Mouse (Mus musculus) granulocyte monocyte progenitor cell, adult 5-6 weeks (primary cell): ENCODE measurements around the gene Dnmbp. TPM values are rescaled to one million over a fixed set of nuclear protein-coding genes. Genes with fewer than 3 reads are reported as not detected.

Source experiments
- ATAC-seq: replicated peaks from 2 replicates; pipeline ENCODE4 v1.8.0; 2016; ENCODE audit warnings: mild to moderate bottlenecking, moderate TSS enrichment, inconsistent platforms; ENCODE audit not compliant: poor library complexity, severe bottlenecking
- total RNA-seq, 2 experiments: library from RNA; stranded (forward) in 1 of 2; stranded (reverse) in 1 of 2; fragments of 200-712, 200-1000 nt in 1 of 2; fragments of >200 nt in 1 of 2; fragmentation: Nextera tagmentation in 1 of 2; gene quantifications; 2 replicates each; pipeline ENCODE4 v1.2.3; 2014 to 2017

Gene Dnmbp
- total RNA-seq, 2 experiments from 2014 or later = 7.4 to 11.9 TPM

GRCm38 (mm10) chr19:43882895-43883573, 57.0 kb downstream of the Dnmbp start:
- ATAC-seq = no peak

- ATAC-seq = no peak
These were observed 58.4 kb downstream of the Dnmbp start for GRCm38 (mm10) chr19:43881615-43882014.

- 0 out of 2 replicates have a peak, but pooled peaks have one; percentile 26 for ATAC-seq
These were observed 59.6 kb downstream of the Dnmbp start for GRCm38 (mm10) chr19:43880420-43880819.

GRCm38 (mm10) chr19:43879401-43880212, 60.4 kb downstream of the Dnmbp start:
- ATAC-seq = peak; percentile 55

GRCm38 (mm10) chr19:43878111-43879092, 61.6 kb downstream of the Dnmbp start:
- ATAC-seq = no peak

GRCm38 (mm10) chr19:43877364-43877763, 62.6 kb downstream of the Dnmbp start:
- no peak for ATAC-seq

- ATAC-seq = no peak
These were observed 64.0 kb downstream of the Dnmbp start for GRCm38 (mm10) chr19:43875996-43876395.

GRCm38 (mm10) chr19:43874351-43874750, 65.6 kb downstream of the Dnmbp start:
- no peak for ATAC-seq

GRCm38 (mm10) chr19:43870418-43870817, 69.6 kb downstream of the Dnmbp start:
- no peak for ATAC-seq

- 0 out of 2 replicates have a peak, but pooled peaks have one; percentile 20 for ATAC-seq
These were observed 82.6 kb downstream of the Dnmbp start for GRCm38 (mm10) chr19:43857347-43857746.

- ATAC-seq = no peak
These were observed 87.0 kb downstream of the Dnmbp start for GRCm38 (mm10) chr19:43852837-43853545.

- peak; percentile 74 for ATAC-seq
These were observed 87.9 kb downstream of the Dnmbp start for GRCm38 (mm10) chr19:43851996-43852630.

GRCm38 (mm10) chr19:43850026-43850425, 90.0 kb downstream of the Dnmbp start:
- ATAC-seq = no peak

GRCm38 (mm10) chr19:43847966-43848365, 92.0 kb downstream of the Dnmbp start:
- no peak for ATAC-seq

- ATAC-seq = no peak
These were observed 92.9 kb downstream of the Dnmbp start for GRCm38 (mm10) chr19:43847056-43847455.

- ATAC-seq = no peak
These were observed 94.6 kb downstream of the Dnmbp start for GRCm38 (mm10) chr19:43845331-43845908.

GRCm38 (mm10) chr19:43843184-43843583, 96.8 kb downstream of the Dnmbp start:
- ATAC-seq = peak; percentile 52

GRCm38 (mm10) chr19:43832425-43833069, 107.4 kb downstream of the Dnmbp start:
- peak; percentile 59; the same call in 1 of the 2 replicates for ATAC-seq
